Mouse (Mus musculus): Measurements from ENCODE around the gene Klf13.
A peak's percentile ranks its signal among the peaks of the same experiment; 100 is the strongest.

The Klf13 gene

DNA sequence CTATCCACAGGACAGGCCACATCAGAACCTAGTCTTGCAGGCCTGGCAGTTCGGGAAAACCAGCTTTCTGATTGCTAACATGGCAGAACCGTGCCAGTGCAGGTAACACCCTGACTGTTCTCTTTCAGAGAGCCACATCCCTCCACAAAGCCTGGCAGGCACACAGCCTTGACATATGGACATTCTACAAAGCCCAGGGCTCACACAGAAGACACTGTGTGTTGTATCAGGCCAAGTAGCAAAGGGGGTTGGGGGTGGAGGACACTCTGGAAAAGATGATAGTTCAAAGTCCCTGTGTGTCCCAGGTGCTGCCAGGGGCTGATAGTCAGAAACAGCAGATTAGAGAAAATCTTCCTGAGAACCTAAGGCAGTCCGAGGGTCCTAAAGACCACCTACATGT, 12.2 kb downstream of the Klf13 start:
- no peak for DNase-seq (ENCODE audit: extremely low read depth, insufficient read length, low spot score)

DNA sequence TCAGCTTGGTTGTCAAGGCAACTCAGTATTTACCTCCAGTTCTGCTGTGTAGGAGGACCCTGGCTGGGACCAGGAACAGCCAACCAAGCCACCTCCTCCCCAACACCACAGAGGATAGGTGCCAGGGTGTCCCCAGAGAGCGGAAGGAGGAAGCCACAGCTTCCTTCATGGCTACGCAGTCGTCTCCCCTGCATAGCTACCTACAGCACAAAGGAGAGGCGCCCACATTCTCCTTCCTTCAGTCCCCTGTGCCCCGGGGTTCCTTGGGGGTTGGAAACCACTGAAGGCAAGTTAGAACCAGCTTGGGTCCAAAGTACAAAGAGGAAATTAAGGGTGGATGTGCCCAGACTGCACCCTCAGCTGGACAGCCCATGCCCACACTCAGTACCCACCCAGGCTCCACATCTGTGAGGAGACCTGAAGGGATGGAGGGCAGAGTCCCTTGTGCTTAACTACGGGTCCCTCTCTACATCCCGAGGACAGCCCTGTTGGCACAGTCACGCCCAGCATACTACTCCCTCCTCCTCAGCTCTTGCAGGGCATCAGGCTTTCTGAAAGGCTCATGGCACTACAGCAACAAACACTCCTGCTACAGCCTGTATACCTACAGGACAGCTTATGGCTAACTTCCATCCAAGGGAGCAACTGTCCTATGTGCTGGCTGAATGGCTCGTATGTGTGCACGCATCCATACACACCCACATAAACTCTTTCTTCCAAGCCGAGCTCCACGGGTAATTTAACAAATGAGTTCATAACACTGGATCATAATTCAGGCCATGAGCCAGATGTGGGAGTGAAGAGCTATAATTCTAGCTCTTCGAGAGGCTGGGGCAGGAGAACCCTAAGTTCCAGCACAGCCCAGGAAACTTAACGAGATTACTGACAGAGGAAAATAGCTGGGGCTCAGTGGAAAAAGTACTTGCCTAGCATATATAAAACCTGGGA, 13.0 kb downstream of the Klf13 start:
- no peak for DNase-seq (ENCODE audit: extremely low read depth, insufficient read length, low spot score)

DNA sequence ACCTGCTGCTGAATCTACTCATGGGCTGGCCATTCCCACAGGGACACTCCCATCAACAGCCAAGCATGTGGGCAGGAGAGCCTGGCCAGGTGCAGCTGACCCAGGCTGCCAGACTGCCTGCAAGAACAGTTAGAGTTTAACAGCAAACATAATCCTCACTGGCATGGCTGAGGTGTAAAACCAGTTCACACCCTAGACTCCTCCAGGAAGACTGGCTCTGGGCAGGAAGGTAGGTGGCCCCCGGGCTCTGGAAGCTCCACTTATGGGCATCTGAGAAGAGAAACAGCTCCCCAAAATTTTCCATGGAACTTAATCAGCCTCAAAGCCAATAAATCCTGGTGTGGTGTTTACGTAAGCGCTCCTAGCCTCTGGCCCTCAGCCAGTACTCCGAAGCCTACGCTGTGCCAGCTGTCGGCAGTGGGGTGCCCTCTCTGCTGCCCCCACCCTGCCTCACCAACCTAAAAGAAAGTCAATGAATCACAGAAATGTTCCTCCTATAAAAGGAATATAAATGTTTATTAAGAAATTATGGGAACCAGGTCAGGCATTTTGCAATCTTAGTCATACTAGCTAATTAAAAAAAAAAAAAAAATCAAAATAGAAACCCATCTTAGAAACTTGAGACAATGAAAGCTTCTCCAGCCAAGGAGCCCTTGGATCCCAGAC, 13.8 kb downstream of the Klf13 start:
- DNase-seq (ENCODE audit: extremely low read depth, insufficient read length, low spot score) = peak; percentile 67

DNA sequence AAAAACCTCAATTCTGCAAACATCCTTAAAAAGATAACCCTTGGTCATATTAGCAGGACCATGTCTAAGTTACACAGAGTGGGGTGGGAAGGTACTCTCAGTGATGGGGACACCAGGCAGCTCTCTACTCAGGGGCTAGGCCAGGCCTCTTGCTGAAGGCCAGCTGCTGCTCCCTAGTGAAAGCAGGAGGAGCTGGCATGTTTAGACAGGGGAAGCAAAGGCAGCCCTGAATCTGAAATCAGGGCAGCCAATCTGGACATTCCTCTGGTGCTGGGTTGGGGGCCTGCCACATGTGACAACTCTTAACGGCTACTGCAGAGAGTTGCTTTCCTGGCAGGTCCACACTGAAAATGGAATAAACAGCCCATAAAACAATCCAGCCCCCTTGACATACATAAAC, 14.6 kb downstream of the Klf13 start:
- DNase-seq (ENCODE audit: extremely low read depth, insufficient read length, low spot score) = no peak

DNA sequence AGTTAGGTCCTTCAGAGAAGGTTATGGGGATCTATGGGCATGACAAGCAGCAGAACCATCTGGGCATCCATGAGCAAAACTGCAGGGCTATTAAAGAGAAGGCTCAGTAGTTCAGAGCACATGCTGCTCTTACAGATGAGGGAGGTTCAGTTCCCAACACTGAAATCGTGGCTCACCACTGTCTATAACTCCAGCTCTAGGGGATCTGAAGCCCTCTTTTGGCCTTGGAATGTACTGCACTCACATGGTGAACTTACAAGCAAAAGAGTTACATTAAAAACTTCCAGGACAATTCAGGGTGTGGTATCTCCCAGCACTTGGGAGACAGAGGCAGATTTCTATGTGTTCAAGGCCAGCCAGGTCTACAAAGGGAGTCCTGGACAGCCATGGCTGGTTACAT, 15.7 kb downstream of the Klf13 start:
- DNase-seq (ENCODE audit: extremely low read depth, insufficient read length, low spot score) = no peak

DNA sequence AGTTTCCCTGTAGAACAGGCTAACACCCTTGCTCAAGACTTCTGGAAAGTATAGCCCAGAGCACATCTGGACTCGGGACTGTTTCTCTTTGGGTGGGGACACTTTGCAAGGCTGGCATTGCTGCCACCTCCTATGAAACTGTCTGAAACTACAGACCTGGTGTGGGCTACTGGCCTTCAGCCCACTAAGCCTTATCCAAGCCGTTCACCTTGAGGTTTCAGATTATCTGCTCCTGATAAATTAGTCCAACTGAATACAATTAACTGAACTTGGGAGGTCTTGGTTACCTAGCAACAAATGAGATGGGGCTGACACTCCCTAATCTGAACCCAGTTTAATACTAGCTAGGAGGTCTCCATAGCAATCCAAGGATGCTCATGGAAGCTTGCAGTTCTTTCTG, 16.1 kb downstream of the Klf13 start:
- DNase-seq (ENCODE audit: extremely low read depth, insufficient read length, low spot score) = no peak

DNA sequence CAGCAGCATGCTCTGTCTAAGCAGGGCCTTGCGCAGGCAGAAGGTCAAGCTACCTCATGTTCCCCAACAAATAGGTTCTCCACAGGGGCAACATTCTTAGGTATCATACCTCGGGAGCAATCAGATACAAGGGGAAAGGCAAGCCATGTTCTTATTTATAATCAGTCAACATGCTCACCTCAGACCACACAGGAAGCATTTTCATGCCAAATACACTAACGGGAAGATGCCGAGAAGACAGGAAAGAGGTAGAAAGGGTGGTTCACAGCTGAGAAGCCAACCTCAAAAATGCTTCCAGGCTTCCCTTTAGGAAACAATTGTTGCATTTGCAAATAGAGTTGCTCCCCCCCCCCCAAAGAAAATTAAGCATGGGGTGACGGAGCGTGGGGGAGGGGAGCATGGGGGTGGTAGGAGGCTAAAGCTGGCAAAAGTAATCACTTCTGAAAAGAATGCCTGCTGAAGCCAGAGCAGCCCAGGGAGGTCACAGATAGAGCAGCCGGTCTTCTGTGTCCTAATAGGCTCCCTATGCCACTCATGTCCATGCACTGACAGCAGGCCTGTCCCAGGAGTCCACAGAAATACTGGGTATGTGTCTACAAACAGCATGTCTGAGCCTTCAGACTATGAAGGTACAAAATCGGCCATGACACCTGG, 16.7 kb downstream of the Klf13 start:
- DNase-seq (ENCODE audit: extremely low read depth, insufficient read length, low spot score) = no peak

DNA sequence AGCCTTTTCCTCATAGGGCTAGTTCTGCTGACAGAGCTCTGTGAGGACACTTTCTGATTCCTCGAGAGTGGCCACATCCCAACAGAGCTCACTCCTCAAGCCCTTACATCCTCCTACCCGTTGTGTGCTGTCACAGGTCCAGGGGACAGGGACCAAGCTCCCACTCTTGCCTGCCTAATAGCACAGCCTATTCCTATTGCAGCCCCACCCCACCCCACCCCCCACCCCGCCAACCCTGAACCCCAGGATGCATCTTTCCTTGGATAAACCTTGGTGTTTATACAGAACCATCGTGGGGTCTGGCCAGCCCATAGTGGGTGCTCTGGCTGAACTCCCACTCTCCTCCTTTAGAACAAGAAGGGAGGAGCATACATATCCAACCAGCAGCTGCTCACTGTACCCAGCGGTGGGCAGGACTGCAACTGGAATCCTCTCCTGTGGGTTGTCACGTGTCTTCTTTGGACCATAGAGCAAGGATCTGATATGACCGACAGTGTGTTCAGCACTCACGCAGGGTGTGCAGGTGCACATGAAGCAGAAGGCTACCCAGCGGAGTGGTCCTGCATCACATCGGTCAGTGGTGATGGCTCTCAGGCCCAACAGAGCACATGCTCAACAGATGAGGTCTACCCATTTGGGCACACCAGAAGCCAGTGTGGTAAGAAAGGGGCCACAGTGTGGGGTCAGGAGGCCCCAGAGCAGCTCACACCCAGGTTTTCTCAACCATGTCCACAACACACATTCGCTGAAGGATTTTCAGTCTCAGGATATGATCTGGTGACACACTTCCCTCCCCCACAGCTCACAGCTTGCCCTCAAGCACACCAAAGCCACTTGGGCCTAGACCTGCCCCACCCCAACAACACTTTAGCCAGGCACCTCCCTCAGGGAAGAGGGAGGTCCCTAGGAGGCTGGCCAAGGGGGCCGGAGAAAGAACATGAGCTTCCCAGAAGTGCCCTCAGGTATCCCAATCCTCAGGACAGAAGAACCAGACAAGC, 19.6 kb downstream of the Klf13 start:
- DNase-seq (ENCODE audit: extremely low read depth, insufficient read length, low spot score) = no peak

DNA sequence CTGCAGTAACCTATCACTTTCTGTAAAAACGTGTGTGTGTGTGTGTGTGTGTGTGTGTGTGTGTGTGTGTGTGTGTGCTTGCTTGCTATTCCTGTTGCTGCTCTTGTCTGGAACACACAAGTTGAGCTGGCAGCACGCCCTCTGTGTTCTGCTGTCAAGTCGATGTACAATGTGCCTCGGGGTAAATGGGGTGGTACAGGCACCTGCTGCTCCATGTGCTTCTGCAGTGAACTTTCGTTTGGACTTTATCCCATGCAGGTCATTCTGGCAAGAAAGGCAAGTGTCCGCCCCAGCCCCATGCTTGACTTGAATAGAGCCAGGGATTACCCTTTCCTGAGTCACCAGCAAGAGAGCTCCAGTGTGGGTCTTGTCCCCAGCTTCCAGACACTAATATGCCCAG, 21.0 kb downstream of the Klf13 start:
- DNase-seq (ENCODE audit: extremely low read depth, insufficient read length, low spot score) = no peak

DNA sequence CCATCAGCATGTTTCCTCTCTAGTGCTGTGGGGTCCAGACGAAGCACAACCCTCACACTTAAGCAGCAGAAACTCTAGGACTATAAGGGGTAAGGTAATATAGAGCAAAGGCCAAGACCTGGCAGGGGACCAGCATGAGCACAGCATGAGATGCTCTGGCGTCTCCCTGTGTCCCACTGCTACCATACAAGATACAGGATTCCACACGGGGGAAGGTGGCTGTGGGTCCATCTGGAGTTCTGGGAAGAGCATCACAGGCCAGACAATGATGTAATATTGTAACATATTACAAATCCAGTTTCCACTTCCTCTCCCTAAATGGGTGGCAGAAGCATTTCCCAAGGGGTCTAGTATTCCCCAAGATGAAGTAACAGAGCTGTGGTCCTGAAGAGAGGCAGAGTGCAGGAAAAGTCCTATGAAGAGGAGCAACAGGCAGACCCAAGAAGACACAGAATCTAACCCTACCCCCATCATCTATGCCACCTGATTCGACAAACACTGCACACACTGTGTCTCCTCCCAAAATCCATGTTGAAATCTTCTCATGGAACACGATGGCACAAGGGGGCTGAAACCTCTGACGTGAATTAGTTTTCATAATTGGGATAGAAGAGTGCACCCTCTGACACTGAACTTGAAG, 22.3 kb downstream of the Klf13 start, which contains the start of gene E030018B13Rik:
TSS of gene E030018B13Rik (plus strand) at position 590 of the 640 bp plus-strand sequence.
- no peak for DNase-seq (ENCODE audit: extremely low read depth, insufficient read length, low spot score)

DNA sequence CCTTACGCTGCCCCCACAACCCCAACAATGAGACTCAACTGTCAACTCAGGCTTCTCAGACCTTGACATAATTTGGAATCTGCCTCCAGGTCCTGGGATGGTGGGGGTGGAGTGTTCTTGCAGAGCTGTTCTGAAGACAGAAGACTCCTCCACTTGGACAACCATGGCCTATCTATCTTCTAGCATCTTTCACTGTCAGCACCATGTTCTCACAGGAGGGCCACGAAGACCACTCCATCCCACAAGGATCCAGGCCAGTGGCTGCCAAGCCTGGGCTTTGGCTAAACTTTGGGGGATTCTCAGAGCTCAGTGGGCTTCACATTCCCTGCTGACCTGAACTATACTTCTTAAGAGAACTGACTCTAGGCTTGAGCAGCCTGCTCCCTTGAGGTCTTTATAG, 23.8 kb downstream of the Klf13 start:
- DNase-seq (ENCODE audit: extremely low read depth, insufficient read length, low spot score) = no peak

DNA sequence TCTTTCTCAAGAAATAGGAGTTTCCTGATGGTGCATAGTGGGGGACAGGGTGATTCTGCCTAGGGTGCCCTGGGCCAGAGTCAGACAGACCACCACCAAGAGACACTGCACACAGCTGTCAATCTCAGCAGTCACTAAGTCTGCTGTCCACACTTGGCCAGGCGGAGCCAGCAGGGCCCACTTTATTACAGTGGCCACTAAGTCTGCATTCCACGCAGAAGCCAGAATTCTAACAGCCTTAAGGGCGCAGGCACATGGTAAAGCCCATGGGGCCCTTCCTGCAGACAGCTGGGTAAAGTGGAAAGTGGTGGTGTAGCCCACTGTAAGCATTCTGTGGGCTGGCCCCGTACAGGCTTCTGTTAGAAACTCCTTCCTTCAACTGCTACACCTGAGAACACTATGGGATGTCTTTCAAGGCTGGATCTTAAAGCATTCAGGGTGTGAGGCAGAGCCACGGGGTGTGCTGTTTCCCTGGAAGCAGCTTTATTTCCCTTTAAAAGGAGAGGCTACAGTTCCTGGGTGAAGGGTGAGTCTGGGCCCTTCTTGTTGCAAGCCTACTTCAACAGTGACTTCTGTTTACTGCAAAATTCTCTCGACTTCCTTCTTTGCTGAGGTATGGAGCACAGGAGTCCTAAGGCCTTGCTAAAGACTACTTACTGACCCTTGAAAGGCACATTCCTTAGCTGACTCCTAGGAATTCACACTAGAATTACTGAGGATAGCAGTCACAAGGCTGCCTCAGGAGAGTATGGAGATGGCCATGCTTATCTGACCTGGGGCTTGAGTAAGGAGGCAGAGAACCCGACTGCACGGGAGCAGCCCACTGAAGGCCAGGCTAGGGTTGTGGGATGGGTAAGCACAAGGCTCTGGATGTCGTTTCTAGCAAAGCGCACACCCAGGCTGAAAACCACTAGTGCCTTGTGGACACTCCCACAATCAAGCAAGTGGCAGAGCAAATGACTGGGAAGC, 24.7 kb downstream of the Klf13 start:
- no peak for DNase-seq (ENCODE audit: extremely low read depth, insufficient read length, low spot score)

DNA sequence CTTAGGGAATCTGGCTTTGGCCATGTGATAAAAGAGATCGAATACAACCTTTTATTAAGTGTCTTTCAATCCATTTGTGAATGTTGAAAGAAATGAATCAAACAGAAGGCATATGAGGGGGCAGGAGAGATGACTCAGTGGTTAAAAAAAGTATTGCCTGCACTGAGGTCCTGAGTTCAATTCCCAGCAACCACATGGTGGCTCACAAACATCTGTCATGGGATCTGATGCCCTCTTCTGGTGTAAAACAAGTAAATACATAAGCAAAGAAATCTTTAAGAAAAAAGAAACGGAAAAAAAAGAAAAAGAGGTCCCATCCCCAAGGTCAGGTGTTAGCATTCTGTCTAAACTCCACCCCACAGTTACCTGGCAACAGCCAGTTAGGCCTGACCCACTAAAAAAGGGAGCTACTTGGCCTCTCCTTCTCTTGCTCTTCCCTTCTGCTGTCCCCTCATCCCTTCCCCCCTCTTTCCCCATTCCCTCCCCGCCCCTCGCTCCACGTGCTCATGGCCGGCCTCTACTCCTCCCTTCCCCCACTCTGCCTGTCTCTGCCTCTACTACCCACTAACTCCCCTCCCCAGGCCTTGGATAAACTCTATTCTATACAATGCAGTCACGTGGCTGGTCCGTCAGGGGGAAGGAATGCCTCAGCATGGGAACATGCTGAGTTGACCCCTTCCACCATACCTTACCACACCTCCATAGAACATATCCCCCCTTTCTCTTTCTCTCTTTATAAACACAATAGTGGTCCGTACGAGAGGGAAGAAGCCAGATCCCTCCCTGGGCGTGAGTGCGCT, 25.6 kb downstream of the Klf13 start:
- no peak for DNase-seq (ENCODE audit: extremely low read depth, insufficient read length, low spot score)

DNA sequence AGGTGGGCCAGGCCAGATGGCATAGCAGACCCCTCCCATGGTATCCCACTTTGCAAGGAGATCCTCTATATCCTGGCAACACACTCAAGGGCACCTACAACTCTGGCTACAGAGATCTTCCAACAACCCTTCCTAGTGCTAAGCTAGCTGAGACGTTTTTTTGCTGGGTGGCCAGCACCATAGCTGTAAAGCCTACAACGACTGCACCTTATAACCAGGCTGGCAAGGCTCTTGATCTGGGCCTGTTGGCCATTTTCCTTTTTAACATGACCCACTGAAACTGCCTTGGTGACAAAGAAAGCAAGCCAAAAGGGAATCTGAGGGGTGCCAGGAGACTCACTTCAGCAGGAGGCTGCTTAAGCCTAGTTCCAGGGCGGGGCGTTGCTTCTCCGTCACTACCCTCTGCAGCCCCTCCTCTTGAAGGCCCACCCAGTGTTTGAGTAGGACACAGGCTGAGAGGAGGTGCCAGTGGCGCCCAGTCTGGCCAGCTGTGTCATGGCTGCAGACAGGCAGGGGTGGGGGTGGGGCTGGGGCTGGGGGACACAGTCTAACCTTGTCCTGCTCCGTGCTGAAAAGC, 26.4 kb downstream of the Klf13 start:
- no peak for DNase-seq (ENCODE audit: extremely low read depth, insufficient read length, low spot score)

DNA sequence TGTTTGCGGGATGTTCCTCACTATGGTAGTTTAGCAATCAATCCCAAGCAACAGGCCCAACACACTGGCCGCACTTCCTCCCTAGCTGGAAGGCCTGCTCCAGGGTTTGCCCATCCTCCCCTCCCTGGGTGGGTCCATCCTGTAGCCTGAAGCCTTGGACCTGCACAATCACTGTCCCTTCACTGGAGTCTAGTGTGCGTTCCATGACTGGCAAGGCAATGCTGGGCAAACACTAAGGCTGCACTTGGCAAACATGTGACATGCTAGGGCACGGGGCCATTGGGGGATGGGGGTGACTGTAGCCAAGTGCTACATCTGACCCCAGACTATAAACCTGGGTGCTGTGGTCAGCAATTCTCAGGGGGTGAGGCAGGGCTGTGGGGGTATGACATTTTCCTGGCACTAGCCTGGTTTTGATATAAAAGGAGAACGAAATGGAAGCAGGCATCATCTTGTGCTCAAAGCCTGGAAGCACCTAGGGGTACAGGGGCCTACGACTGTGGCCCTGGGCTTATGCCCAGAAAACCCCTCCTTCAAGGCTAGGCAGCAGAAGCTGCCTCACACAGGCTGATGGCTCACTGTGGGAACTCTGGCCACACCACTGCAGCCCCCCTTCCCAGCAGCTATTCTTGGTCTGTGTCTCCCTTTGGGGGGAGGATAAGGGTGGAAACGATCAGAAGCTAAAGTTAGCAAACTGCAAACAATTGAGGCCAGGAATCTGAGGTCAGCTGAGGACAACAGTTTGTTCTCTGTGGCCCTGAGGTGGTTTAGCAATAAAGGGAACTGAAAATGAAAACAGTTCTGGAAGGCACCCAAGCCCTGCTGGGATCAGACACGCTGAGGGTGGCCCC, 27.1 kb downstream of the Klf13 start:
- no peak for DNase-seq (ENCODE audit: extremely low read depth, insufficient read length, low spot score)

DNA sequence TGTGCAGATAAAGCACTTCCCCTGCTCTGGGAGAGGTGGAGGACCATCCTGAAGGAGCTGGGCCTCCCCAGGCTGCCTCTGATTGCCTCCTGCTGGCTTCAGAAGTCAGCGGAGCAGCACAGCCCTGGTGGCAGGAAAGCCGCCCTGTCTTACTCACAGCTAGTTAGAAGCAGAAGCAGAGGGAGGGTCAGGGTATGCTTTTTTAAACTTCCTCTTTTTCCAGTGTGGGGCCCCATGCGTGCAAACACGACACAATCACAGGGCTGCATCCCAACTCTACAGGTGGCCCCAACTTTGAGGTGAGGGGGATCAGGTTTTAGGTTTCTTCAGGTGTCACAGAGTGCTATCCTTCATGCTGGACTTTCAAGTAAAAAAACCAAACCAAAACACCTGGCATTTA, 27.8 kb downstream of the Klf13 start:
- DNase-seq (ENCODE audit: extremely low read depth, insufficient read length, low spot score) = no peak

DNA sequence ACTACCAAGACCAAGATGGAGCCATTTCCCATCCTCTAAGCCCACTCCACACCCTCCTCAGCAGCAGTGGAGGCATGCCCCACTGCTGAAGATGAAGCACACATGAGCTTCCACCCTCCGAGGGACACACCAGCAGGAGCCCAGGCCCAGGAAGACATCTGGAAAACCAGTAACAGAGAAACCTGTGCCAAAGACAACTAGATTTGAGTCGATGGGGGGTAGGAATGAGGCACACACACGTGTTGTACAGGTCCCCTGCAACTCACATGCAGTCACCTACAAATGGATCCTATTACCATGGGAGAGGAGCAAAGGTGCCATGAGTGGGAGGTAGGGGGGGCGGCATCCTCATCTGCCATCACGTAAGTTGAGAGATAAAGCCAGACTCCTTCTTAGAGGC, 28.5 kb downstream of the Klf13 start:
- no peak for DNase-seq (ENCODE audit: extremely low read depth, insufficient read length, low spot score)
